Mouse (Mus musculus) cerebellum, adult 11-12 months (tissue): ENCODE measurements around the gene Trim25.
A peak's percentile ranks its signal among the peaks of the same experiment; 100 is the strongest.
"Not testable (repeated sequence)": the region's sequence is repeated elsewhere in the genome, so short reads cannot be mapped to it uniquely, and the experiment has no call there.

Experiments
- DNase-seq: peaks from one replicate; pipeline ENCODE4 v3.0.0; 2022

The Trim25 gene

DNA sequence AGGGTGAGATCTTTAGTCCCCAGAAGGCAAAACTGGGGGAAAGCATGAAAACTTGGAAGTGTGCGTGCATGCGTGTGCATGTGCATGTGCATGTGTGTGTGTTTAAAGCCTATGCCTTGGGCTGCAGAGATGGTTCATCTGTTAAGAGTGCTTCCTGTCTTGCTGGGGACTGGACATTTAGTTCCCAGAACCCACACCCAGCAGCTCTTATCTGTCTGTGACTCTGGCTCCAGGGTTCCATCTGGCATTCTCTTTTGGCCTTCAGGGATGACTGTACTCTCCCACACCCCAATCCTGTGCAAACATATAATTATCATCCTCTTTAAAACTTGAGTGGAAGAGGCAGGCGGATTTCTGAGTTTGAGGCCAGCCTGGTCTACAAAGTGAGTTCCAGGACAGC is 26.9 kb downstream of the Trim25 start:
- no peak for DNase-seq

GRCm38 (mm10) chr11:89027955-89028361 is 28.8 kb downstream of the Trim25 start:
- DNase-seq, result no peak

DNA sequence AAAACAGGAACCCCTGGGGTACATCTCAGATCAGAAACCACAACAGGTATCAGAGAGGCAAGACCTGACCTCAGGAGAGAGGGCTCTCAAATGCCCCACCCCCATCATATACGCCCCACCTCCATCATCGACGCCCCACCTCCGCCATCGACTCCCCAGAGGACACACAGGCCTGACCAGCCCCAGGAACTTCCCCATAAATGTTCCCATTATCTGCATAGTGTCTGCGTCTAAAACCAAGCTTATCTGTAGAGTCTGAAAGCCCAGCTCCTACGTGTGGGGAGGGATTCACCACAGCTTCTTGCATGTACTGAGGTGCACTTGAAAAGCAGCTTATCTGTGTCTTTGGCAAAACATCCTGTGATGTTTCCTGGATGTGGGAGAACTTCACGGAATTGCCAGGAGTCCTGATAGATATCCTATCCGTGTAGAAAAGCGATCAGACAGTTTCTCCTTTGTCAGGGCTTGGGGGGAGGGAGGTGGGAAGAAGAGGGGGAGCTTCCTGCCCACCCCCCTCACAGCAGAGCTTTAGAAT is 29.8 kb downstream of the Trim25 start:
- no peak for DNase-seq

GRCm38 (mm10) chr11:89030552-89030951 is 31.4 kb downstream of the Trim25 start:
- no peak for DNase-seq

- no peak for DNase-seq
Observed at GRCm38 (mm10) chr11:89031189-89031588, 32.0 kb downstream of the Trim25 start.

- DNase-seq, result no peak
Observed at GRCm38 (mm10) chr11:89034592-89034991, 35.4 kb downstream of the Trim25 start.

DNA sequence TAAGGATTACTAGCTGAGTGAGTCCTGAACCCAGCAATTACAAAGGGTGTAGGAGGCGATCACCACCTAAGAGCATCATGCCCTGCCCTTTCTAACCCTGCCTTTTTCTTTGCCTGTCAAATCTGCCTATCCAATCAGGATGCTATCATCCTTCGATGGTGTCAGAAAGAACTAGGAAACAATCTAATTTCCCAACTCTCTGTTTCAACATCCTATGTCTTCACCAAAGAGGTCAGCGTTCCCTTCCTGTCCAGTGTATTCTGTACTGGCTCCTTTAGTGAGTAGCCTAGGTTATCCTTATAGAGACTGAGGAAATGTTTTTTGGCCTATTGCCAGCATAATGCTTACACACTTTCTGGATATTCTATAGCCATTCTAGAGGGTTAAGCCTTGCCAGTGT is 36.4 kb downstream of the Trim25 start:
- DNase-seq, result no peak

DNA sequence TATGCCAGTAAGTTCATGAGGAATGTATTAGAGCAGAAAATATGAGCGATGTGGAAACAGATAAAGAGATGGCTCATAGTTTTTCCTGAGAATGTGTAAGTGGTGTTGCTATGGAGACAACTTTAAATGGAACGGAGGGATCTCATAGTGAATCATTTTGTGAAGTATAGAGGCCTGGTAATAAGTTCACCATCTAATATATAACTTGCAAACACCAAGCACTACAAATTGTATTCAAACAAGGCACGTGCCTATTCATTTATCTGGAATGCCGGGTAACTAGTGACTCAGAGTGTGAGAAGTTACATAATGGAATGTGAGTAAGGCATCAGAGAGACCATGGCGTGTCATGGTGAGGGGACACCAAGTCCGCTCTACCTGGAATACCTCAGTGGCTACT is 39.3 kb downstream of the Trim25 start:
- DNase-seq, result no peak

GRCm38 (mm10) chr11:89039325-89039724 is 40.1 kb downstream of the Trim25 start:
- DNase-seq, result no peak

- DNase-seq, result not testable (repeated sequence)
Observed at GRCm38 (mm10) chr11:89041073-89041472, 41.9 kb downstream of the Trim25 start.

DNA sequence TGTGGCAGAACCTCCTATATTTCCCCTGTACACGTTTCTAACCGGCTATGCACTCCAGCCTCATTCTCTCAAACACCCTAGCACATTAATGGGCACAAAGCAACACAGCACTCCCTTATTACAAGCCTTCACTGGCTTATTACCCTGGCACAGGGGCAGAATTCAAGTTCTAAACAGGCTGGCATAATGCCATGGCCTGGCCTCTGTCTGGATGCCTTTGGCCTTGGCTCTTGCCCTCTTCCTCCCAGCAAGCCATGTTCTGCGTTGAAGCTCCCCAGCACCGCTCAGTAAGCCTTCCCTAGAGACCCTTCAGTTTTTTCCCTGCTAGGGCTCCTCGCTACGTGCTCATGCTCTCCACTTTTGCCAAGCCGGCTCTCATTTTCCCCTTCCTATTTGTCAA is 43.9 kb downstream of the Trim25 start:
- no peak for DNase-seq

- not testable (repeated sequence) for DNase-seq
Observed at GRCm38 (mm10) chr11:89045501-89045900, 46.3 kb downstream of the Trim25 start.

GRCm38 (mm10) chr11:89046021-89046420 is 46.8 kb downstream of the Trim25 start:
- DNase-seq, result no peak

- DNase-seq, result no peak
Observed at GRCm38 (mm10) chr11:89051767-89052166, 52.6 kb downstream of the Trim25 start.

DNA sequence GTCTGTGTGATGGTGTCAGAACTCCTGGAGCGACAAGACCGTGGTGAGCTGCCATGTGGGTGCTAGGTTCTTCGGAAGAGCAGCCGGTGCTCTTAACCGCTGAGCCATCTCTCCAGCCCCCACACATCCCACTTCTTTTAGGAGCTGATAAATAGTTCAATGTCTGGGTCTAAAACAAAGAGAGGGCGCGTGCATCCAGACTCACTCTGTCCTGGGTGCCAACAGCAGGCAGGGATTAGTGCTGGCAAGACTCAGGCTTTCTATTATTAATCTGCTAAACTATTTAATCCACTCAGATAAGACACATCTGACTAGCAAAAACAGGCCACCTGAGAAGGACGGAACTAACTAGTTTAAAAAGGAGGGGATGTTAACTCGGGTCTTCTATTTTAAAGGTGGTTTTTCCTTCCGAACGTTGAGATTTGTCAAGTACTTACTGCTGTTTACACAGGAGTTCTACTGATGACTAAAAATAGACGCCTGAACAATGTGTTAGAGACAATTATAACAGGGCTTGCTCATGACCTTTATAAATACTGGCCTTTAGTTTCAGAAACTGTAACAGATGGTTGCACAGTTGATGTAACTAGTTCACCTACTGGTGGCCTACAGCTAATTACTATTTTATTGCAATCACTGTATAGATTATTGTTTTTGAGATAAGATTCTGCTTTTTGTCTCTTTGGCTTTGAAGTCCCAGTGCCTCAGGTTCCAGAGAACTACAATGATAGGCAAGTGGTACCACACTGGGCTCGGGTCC is 56.9 kb downstream of the Trim25 start:
- no peak for DNase-seq

DNA sequence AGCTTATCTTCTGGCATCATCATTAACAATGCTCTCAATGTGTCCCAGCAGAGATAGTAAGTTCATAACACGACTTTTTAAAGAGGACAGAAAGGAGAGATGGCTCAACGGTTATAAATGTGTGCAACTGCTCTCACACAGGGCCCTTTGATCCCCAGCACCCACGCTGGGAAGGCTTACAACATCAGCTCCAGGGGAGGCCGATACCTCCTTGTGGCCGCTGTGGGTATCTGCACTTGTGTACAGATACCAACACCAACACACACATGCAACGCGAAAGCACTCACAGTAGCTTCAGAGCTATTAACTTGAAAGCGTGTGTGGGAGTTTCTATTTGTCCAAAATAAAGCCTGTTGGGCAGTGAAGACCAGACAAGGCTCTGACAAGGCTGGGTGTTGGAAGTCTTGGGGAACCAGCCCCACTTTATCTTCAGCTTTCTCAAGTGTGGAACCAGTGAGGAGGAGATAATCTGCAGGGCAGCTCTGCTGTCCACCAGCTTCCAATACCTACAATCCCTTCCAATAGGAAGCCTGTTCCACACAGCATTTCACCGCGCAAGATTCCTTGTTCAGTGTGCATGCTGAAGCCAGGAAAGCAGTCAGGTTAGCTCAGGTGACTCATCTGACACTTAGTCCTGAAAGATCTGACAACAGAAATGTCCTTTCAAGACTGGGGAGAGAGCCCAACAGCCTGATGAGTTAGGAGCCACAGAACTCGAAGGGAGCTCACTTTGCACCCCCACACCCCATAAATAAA is 59.5 kb downstream of the Trim25 start:
- DNase-seq, result no peak

DNA sequence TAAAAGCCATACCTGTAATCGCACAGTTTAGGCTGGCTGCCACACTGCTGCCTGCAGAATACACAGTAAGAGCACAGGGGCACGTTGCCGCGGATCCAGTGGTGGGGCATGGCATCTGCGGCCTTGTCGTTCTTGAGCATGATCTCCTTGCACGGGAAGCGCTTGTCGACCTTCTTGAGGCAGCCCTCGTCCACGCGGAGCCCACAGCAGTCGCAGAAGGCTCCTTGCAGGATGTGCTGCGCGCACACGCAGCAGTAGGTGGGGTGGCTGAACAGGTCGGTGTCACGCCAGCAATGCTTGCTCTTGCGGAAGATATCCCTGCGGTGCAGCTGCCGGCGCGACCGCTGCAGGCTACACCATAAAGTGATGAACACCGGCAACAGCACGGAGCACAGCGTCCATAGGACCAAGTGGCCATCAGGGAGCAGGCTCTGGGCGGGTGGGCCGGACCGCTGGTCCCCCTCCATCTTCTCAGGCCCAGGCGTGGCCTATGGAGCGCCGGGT is 60.8 kb downstream of the Trim25 start:
- no peak for DNase-seq

DNA sequence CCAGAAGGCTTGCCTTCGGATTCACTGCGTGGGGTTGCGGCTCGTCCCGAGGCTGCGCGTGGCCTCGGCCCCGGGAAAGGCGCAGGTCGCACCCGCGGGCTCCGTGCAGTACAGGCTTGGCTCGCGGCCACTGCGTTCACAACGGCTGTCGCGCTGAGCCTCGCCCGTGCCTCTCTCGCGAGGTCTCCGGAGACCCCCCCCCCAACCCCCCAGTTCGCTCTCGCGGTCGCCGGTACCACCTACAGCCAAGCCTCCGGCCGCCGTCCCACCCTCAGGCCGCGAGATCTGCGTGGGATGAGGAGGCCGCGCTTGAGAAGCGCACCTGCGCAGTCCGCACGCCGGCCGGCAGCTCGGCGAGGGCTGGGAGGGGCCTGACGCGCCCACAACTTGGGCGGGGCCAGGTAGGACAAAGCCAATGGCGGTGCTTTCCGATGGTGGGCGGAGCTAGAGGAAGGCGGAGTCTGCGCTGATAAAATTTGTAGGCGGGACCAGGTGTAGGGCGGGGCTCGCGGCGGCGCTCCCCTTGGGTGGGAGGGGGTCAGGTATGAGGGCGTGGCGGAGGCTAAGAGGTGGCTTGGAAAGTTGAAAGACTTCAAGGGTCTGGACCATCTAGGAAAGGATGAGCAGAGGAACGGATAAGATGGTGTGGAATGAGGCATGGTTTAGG is 61.4 kb downstream of the Trim25 start:
- DNase-seq, result peak; percentile 97

GRCm38 (mm10) chr11:89061362-89061761 is 62.2 kb downstream of the Trim25 start:
- DNase-seq, result no peak

GRCm38 (mm10) chr11:89064312-89064711 is 65.1 kb downstream of the Trim25 start:
- no peak for DNase-seq

DNA sequence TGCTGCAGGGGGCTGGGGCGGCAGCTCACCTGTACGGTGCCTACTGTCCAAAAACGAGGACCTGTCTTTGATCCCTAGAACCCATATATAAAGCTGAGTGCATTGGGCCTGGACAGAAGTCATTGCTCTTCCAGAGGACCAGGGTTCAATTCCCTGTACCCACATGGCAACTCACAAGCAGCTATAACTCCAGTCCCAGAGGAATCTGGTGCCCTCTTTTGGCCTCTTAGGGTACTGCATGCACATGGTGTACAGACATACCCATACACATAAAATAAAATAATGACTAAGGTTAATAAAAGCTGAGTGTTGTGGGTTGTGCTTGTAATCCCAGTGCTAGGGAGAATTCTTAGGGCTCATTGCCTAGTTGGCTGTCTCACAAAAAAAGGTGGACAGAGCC is 66.1 kb downstream of the Trim25 start:
- DNase-seq, result no peak

DNA sequence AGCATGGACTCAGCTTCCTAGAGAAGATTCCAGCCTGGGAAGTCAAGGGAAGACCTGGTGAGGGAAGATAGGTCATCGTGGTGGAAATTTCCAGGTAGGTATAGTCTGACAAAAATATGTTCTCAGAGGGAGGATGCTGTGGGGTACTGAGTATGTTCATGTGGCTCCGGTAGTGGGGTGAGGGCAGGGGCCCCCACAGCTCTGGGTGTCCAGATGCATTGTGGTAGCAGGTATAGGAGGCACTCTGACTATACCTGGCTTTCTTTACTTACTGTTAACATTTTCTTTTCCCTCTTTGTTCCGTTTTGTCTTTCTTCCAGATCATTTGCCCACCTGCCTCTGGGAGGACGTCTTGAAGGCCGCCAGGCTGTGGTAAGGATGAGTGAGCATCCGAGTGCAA is 67.0 kb downstream of the Trim25 start:
- no peak for DNase-seq

DNA sequence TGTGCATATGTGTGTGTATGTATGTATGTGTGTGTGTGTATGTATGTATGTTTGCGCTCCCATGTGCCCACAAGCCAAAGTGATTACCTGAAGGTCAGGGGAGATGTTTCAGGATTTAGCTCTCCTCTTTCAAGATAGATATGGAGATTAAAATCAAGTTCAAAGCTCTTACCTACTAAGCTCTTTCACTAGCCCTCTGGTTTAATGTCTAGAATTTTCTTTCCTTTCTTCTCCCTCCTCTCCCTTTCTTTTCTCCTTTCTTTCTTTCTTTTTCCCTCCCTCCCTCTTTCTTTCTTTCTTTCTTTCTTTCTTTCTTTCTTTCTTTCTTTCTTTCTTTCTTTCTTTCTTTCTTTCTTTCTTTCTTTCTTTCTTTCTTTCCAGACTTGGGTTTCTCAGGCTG is 67.6 kb downstream of the Trim25 start, which contains the start of gene Dgke:
Dgke (minus strand) TSS at position 101 of the 400 bp plus-strand sequence.
- no peak for DNase-seq
